Mouse (Mus musculus) 3T3-L1 (cell line): ENCODE measurements around the gene Stx1b.

ENCODE experiments used
- DNase-seq: peaks from one replicate; pipeline ENCODE4 v3.0.0-alpha.2; 2015; ENCODE audit warnings: low read depth, low spot score

Stx1b gene

GRCm38 (mm10) chr7:127817053-127817452, 7.3 kb downstream of the Stx1b start:
- no peak for DNase-seq

GRCm38 (mm10) chr7:127815954-127816821, 8.2 kb downstream of the Stx1b start:
- DNase-seq = peak; percentile 40

- no peak for DNase-seq
These were observed 9.2 kb downstream of the Stx1b start for GRCm38 (mm10) chr7:127815116-127815665.

GRCm38 (mm10) chr7:127814241-127814921, 10.0 kb downstream of the Stx1b start:
- DNase-seq = no peak

- no peak for DNase-seq
These were observed 10.5 kb downstream of the Stx1b start for GRCm38 (mm10) chr7:127813821-127814220.

- DNase-seq = no peak
These were observed 12.1 kb downstream of the Stx1b start for GRCm38 (mm10) chr7:127812292-127812691.

GRCm38 (mm10) chr7:127811240-127811639, 13.1 kb downstream of the Stx1b start:
- no peak for DNase-seq

- DNase-seq = no peak
These were observed 13.7 kb downstream of the Stx1b start for GRCm38 (mm10) chr7:127810650-127811049.

- DNase-seq = no peak
These were observed 14.5 kb downstream of the Stx1b start for GRCm38 (mm10) chr7:127809846-127810245.

GRCm38 (mm10) chr7:127808821-127809220, 15.5 kb downstream of the Stx1b start:
- no peak for DNase-seq

GRCm38 (mm10) chr7:127802313-127802712, 22.0 kb downstream of the Stx1b start:
- DNase-seq = no peak

- DNase-seq = peak; percentile 83
These were observed 23.2 kb downstream of the Stx1b start for GRCm38 (mm10) chr7:127801010-127801621.

GRCm38 (mm10) chr7:127800435-127801009, 23.8 kb downstream of the Stx1b start, which contains the start of gene Hsd3b7:
Hsd3b7 (plus strand) TSS chr7:127800604.
- peak; percentile 94 for DNase-seq

GRCm38 (mm10) chr7:127799738-127800137, 24.6 kb downstream of the Stx1b start:
- DNase-seq = no peak

- DNase-seq = no peak
These were observed 25.1 kb downstream of the Stx1b start for GRCm38 (mm10) chr7:127799211-127799610.

GRCm38 (mm10) chr7:127798591-127798990, 25.8 kb downstream of the Stx1b start:
- no peak for DNase-seq

- DNase-seq = no peak
These were observed 27.1 kb downstream of the Stx1b start for GRCm38 (mm10) chr7:127797076-127797845.

GRCm38 (mm10) chr7:127785308-127785707, 39.0 kb downstream of the Stx1b start, which contains the start of gene Gm49388:
Gm49388 (plus strand) TSS chr7:127785608.
- no peak for DNase-seq

- DNase-seq = no peak
These were observed 46.0 kb downstream of the Stx1b start for GRCm38 (mm10) chr7:127778350-127778749.

- DNase-seq = peak; percentile 59
These were observed 46.7 kb downstream of the Stx1b start for GRCm38 (mm10) chr7:127777474-127778266.
